Mouse (Mus musculus) liver, embryonic 14.5 days (tissue): Measurements from ENCODE around the gene Tdrd3. TPM values are rescaled to one million over a fixed set of nuclear protein-coding genes. Genes with fewer than 3 reads are reported as not detected.

Source experiments
- ATAC-seq: fragments of 200-750 bp; cut with Nextera tagmentation; 2 replicates; pipeline ENCODE4 v1.8.0; 2017; ENCODE audit warnings: moderate number of reproducible peaks, mild to moderate bottlenecking, moderate library complexity; ENCODE audit not compliant: insufficient read depth
- DNase-seq, 3 experiments: peaks; one replicate each; pipeline ENCODE4 v3.0.0-alpha.2; 2012 to 2013; ENCODE audit warnings: low read depth in 3 of 3, low spot score in 3 of 3
- H3K27ac ChIP-seq: fragments of 300-500 bp; sonication (generic); 2 replicates; pipeline ENCODE4 v1.5.1; 2014; ENCODE audit warnings: moderate library complexity, mild to moderate bottlenecking, control low read depth, inconsistent platforms
- H3K27me3 ChIP-seq: fragments of 300-500 bp; sonication (generic); 2 replicates; pipeline ENCODE4 v1.6.1; 2014; ENCODE audit warnings: mild to moderate bottlenecking, low read length, moderate library complexity; ENCODE audit not compliant: control insufficient read depth, insufficient read depth
- H3K36me3 ChIP-seq: fragments of 300-500 bp; sonication (generic); replicated peaks from 2 replicates; pipeline ENCODE4 v1.6.1; 2014; ENCODE audit warnings: low read depth; ENCODE audit not compliant: control insufficient read depth, insufficient read depth
- H3K4me1 ChIP-seq, 2 experiments: fragments of 200-500 bp in 1 of 2; fragments of 300-500 bp in 1 of 2; sonication (generic) in 1 of 2; replicated peaks; 2 replicates each; pipeline ENCODE4 v1.6.1; 2012 to 2014; ENCODE audit warnings: antibody characterized with exemption in 1 of 2, inconsistent platforms in 1 of 2, low read length in 1 of 2; ENCODE audit not compliant: control insufficient read depth in 2 of 2, insufficient read depth in 2 of 2
- H3K4me2 ChIP-seq: fragments of 300-500 bp; sonication (generic); 2 replicates; pipeline ENCODE4 v1.6.1; 2014; ENCODE audit warnings: low read depth, mild to moderate bottlenecking, control low read depth, moderate library complexity
- H3K4me3 ChIP-seq, 2 experiments: fragments of 200-500 bp in 1 of 2; fragments of 300-500 bp in 1 of 2; sonication (generic) in 1 of 2; 2 replicates each; pipeline ENCODE4 v1.5.1; 2012 to 2014; ENCODE audit warnings: low read depth in 2 of 2, low read length in 2 of 2, mild to moderate bottlenecking in 2 of 2, control low read depth in 1 of 2, inconsistent platforms in 1 of 2, moderate library complexity in 1 of 2; ENCODE audit not compliant: insufficient read depth in 1 of 2
- H3K9ac ChIP-seq: fragments of 300-500 bp; sonication (generic); replicated peaks from 2 replicates; pipeline ENCODE4 v1.6.1; 2014; ENCODE audit warnings: mild to moderate bottlenecking, control low read depth, moderate library complexity
- H3K9me3 ChIP-seq: fragments of 300-500 bp; sonication (generic); 2 replicates; pipeline ENCODE4 v1.6.1; 2016; ENCODE audit warnings: low read length, mixed read lengths; ENCODE audit not compliant: control insufficient read depth
- CTCF ChIP-seq: IDR thresholded peaks from 2 replicates; pipeline ENCODE4 v1.5.1; 2016; ENCODE audit warnings: antibody characterized with exemption, low read depth, control low read depth
- EP300 ChIP-seq: IDR thresholded peaks from 2 replicates; pipeline ENCODE4 v1.6.1; 2016; ENCODE audit warnings: antibody characterized with exemption, low read depth
- WGBS: fragments of 180-500 bp; shearing (Covaris S2); extraction: QIAGEN DNeasy Blood & Tissue Kit; methylation state at CpG from one replicate; pipeline ENCODE4 v1.1.7; 2014; ENCODE audit not compliant: insufficient replicate concordance; 5-methylcytosine and 5-hydroxymethylcytosine counted together
- polyA plus RNA-seq, 2 experiments: library from polyadenylated mRNA; depleted of rRNA in 1 of 2; stranded (reverse) in 1 of 2; unstranded in 1 of 2; fragments of >200 nt; fragmentation: Nextera tagmentation in 1 of 2; extraction: Ambion mirVana in 1 of 2; gene quantifications; 2 replicates each; pipeline versions ENCODE4 v1.2.1 to v1.2.3; 2012 to 2014

Tdrd3 gene
- polyA plus RNA-seq, 2 experiments = 5.1 to 6.9 TPM

GRCm38 (mm10) chr14:87517381-87517780 is 100.9 kb downstream of the Tdrd3 start:
- Histone ChIP-seq H3K4me2 (no peak overlapping the region), H3K4me1 (no peaks in the 10 kb centered on the region), H3K27ac (no peak overlapping the region), H3K36me3 (no peaks in the 10 kb centered on the region), H3K9me3 (no peaks in the 10 kb centered on the region), H3K4me3 (no peak overlapping the region), H3K9ac (no peak overlapping the region), H3K27me3 (no peaks in the 10 kb centered on the region)
- ATAC-seq (no peak), DNase-seq (no peak)
- no peak for TF ChIP-seq CTCF
- TF ChIP-seq EP300 = no peak
- WGBS = 67% methylated on average over 4 of the region's 4 CpGs

GRCm38 (mm10) chr14:87531847-87532246 is 115.4 kb downstream of the Tdrd3 start:
- TF ChIP-seq EP300 (no peak), CTCF (no peak)
- no peak overlapping the region for H3K4me2 ChIP-seq
- H3K9ac ChIP-seq = no peak overlapping the region
- WGBS = 79% methylated on average over 8 of the region's 8 CpGs
- no peaks in the 10 kb centered on the region for H3K27me3 ChIP-seq
- H3K4me3 ChIP-seq = no peak overlapping the region
- ATAC-seq (no peak), DNase-seq (no peak)
- H3K4me1 ChIP-seq = no peaks in the 10 kb centered on the region
- no peak overlapping the region for H3K27ac ChIP-seq
- no peaks in the 10 kb centered on the region for H3K9me3 ChIP-seq
- no peaks in the 10 kb centered on the region for H3K36me3 ChIP-seq

GRCm38 (mm10) chr14:87537127-87537819 is 120.8 kb downstream of the Tdrd3 start:
- no peaks in the 10 kb centered on the region for H3K9me3 ChIP-seq
- 76% methylated on average over 4 of the region's 4 CpGs for WGBS
- no peak for DNase-seq
- no peaks in the 10 kb centered on the region for H3K27me3 ChIP-seq
- no peaks in the 10 kb centered on the region for H3K4me1 ChIP-seq
- H3K27ac ChIP-seq = no peak overlapping the region
- H3K4me3 ChIP-seq = no peak overlapping the region
- TF ChIP-seq CTCF (no peak), EP300 (no peak)
- no peak overlapping the region for H3K9ac ChIP-seq
- no peak for ATAC-seq
- H3K4me2 ChIP-seq = no peak overlapping the region
- H3K36me3 ChIP-seq = no peaks in the 10 kb centered on the region

GRCm38 (mm10) chr14:87549986-87550385 is 133.5 kb downstream of the Tdrd3 start:
- Histone ChIP-seq H3K4me1 (no peaks in the 10 kb centered on the region; a peak in 1 of 4 replicates), H3K4me3 (no peak overlapping the region), H3K36me3 (no peaks in the 10 kb centered on the region), H3K27ac (no peak overlapping the region), H3K9ac (no peak overlapping the region), H3K27me3 (no peaks in the 10 kb centered on the region), H3K9me3 (no peaks in the 10 kb centered on the region), H3K4me2 (no peak overlapping the region)
- 13% methylated on average over 6 of the region's 6 CpGs for WGBS
- DNase-seq = no peak
- TF ChIP-seq CTCF (no peak), EP300 (no peak)
- no peak for ATAC-seq

GRCm38 (mm10) chr14:87552211-87552610 is 135.8 kb downstream of the Tdrd3 start:
- Histone ChIP-seq H3K4me3 (no peak overlapping the region), H3K9me3 (no peaks in the 10 kb centered on the region), H3K4me2 (no peak overlapping the region), H3K4me1 (no peaks in the 10 kb centered on the region; a peak in 1 of 4 replicates), H3K27ac (no peak overlapping the region), H3K27me3 (no peaks in the 10 kb centered on the region), H3K9ac (no peak overlapping the region), H3K36me3 (no peaks in the 10 kb centered on the region)
- DNase-seq = no peak
- 47% methylated on average over 3 of the region's 3 CpGs for WGBS
- no peak for TF ChIP-seq CTCF
- TF ChIP-seq EP300 = no peak
- no peak for ATAC-seq
